Comparison of ENCODE assay signal across 9 mouse cellular contexts in genomic region chr5:65823601-65824133, GRCm38 (mm10). TPM values are rescaled to one million over a fixed set of nuclear protein-coding genes. Genes with fewer than 3 reads are reported as not detected.
A peak's percentile ranks its signal among the peaks of the same experiment; 100 is the strongest.
DNase-seq lines count a peak whose midpoint lies in the region; ATAC-seq and TF ChIP-seq lines count a peak whose summit lies in the region.
"Had no signal": no experiment of that assay in that cellular context is flagged by ENCODE, and none has a peak within 500 bp of the region (broad histone marks: within the 10 kb centered on the region; RNA-seq: fewer than 3 reads in every experiment).

No protein-coding gene starts in this region.

- 74% methylated on average over 5 of the region's 5 CpGs for WGBS in hindbrain, postnatal 0 days
- WGBS in hindbrain, embryonic 10.5 days, result 75% methylated on average over 5 of the region's 5 CpGs
- 69% methylated on average over 5 of the region's 5 CpGs for WGBS in midbrain, embryonic 16.5 days

- no peaks in the 10 kb centered on the region for H3K27me3 ChIP-seq in hindbrain, postnatal 0 days (ENCODE audit: insufficient read depth, low read length)
- H3K27me3 ChIP-seq in hindbrain, embryonic 10.5 days (ENCODE audit: insufficient read depth, poor library complexity, severe bottlenecking), result no peaks in the 10 kb centered on the region
- no peaks in the 10 kb centered on the region for H3K27me3 ChIP-seq in midbrain, embryonic 16.5 days (ENCODE audit: control insufficient read depth, insufficient read depth, low read depth, low read length)
- H3K27me3 ChIP-seq: midbrain, embryonic 12.5 days had no signal

- intact Hi-C loops in left cerebral cortex, postnatal 14 days (cut with DNase I), result loop anchor here (2.0 kb wide), 1 partner anchor 113 kb away; no protein-coding TSS in a partner anchor

- H3K9ac ChIP-seq in hindbrain, postnatal 0 days (replicated peaks; ENCODE audit: low read length), result no peak overlapping the region
- no peak overlapping the region for H3K9ac ChIP-seq in midbrain, embryonic 16.5 days (ENCODE audit: low read depth, low read length)
- H3K9ac ChIP-seq: midbrain, embryonic 12.5 days had no signal

- no peak overlapping the region for H3K27ac ChIP-seq in hindbrain, postnatal 0 days
- H3K27ac ChIP-seq in hindbrain, embryonic 10.5 days, result no peak overlapping the region
- no peak overlapping the region for H3K27ac ChIP-seq in midbrain, embryonic 16.5 days (ENCODE audit: low read length)
- H3K27ac ChIP-seq: midbrain, embryonic 12.5 days had no signal

- no peaks in the 10 kb centered on the region for H3K4me1 ChIP-seq in hindbrain, postnatal 0 days (ENCODE audit: insufficient read depth, low read length)
- H3K4me1 ChIP-seq in hindbrain, embryonic 10.5 days (replicated peaks), result no peaks in the 10 kb centered on the region
- H3K4me1 ChIP-seq in midbrain, embryonic 16.5 days (ENCODE audit: control insufficient read depth, insufficient read depth, low read length), result no peaks in the 10 kb centered on the region
- H3K4me1 ChIP-seq: midbrain, embryonic 12.5 days had no signal

- ATAC-seq in hindbrain, postnatal 0 days, result no peak
- ATAC-seq in CD4-positive, CD25-positive, alpha-beta regulatory T cell, adult 4 months, result peak; percentile 70
- peak; percentile 73 for ATAC-seq in erythroid progenitor cell, adult 5-6 weeks (replicated peaks; ENCODE audit: low FRiP score, poor library complexity, severe bottlenecking)
- no peak for ATAC-seq in midbrain, embryonic 16.5 days

- no peaks in the 10 kb centered on the region for H3K9me3 ChIP-seq in hindbrain, postnatal 0 days (ENCODE audit: low read length)
- H3K9me3 ChIP-seq in hindbrain, embryonic 10.5 days, result no peaks in the 10 kb centered on the region
- no peaks in the 10 kb centered on the region for H3K9me3 ChIP-seq in midbrain, embryonic 16.5 days (replicated peaks; ENCODE audit: control insufficient read depth, low read length, poor library complexity, severe bottlenecking)
- H3K9me3 ChIP-seq: midbrain, embryonic 12.5 days had no signal

- peak; percentile 65 for DNase-seq in hindbrain, postnatal 0 days (ENCODE audit: low spot score)
- DNase-seq in hindbrain, embryonic 10.5 days (ENCODE audit: low spot score), result no peak
- DNase-seq in WW6 (ENCODE audit: low read depth, low spot score), result peak; percentile 18
- DNase-seq in left cerebral cortex, postnatal 14 days (ENCODE audit: low spot score in 2 of 2), result peak; percentile 20 to 42
- peak; percentile 17 to 68 for DNase-seq in spleen, postnatal 10 days (ENCODE audit: low spot score in 2 of 2)

- peak; percentile 82 for TF ChIP-seq CTCF in hindbrain, postnatal 0 days (IDR thresholded peaks at IDR 0.05; ENCODE audit: low read depth)

- H3K36me3 ChIP-seq in hindbrain, postnatal 0 days (ENCODE audit: insufficient read depth, low read length), result peaks cover 23% of the 10 kb centered on the region
- peaks cover 92% of the 10 kb centered on the region for H3K36me3 ChIP-seq in hindbrain, embryonic 10.5 days
- peaks cover 28% of the 10 kb centered on the region for H3K36me3 ChIP-seq in midbrain, embryonic 16.5 days (ENCODE audit: control insufficient read depth, insufficient read depth, low read length)

- no peak overlapping the region for H3K4me2 ChIP-seq in hindbrain, postnatal 0 days (ENCODE audit: low read depth, low read length)
- H3K4me2 ChIP-seq in midbrain, embryonic 16.5 days (ENCODE audit: low read length), result no peak overlapping the region
- H3K4me2 ChIP-seq: midbrain, embryonic 12.5 days had no signal

- H3K4me3 ChIP-seq in hindbrain, postnatal 0 days (ENCODE audit: low read length), result no peak overlapping the region
- H3K4me3 ChIP-seq in hindbrain, embryonic 10.5 days, result no peak overlapping the region
- no peak overlapping the region for H3K4me3 ChIP-seq in midbrain, embryonic 16.5 days (ENCODE audit: low read depth, low read length)
- H3K4me3 ChIP-seq: midbrain, embryonic 12.5 days had no signal

RNA-seq across cellular contexts. Expression of gene Rhoh, which starts 37.3 kb away (rescaled TPM):
- total RNA-seq in hindbrain, postnatal 0 days (2014; rRNA removed), result 0.22 and 0.42 TPM in 2 replicates
- 0.39 and 0.45 TPM in 2 replicates for polyA plus RNA-seq in hindbrain, postnatal 0 days (2015; fragmentation: Nextera tagmentation; extraction: Ambion mirVana)
- 0.44 and 0.52 TPM in 2 replicates for polyA plus RNA-seq in hindbrain, embryonic 10.5 days (2016; fragmentation: Nextera tagmentation; extraction: Ambion mirVana)
- 100 to 1,000 TPM; 342 to 463 TPM for polyA plus RNA-seq in CD4-positive, CD25-positive, alpha-beta regulatory T cell, adult 4 months (2017; shearing (Covaris generic))
- total RNA-seq in erythroid progenitor cell, adult 5-6 weeks (2015; ENCODE audit: low replicate concordance), result 4.3 and 12.2 TPM in 2 replicates
- 6.4 and 22.1 TPM in 2 replicates for total RNA-seq in erythroid progenitor cell, adult 5-6 weeks (2017; ENCODE audit: low replicate concordance)
- under 1 TPM; 0.83 to 0.87 TPM for total RNA-seq in left cerebral cortex, postnatal 14 days (2021)
- 0.34 and 0.73 TPM in 2 replicates for polyA plus RNA-seq in midbrain, embryonic 16.5 days (2015; fragmentation: Nextera tagmentation; extraction: Ambion mirVana)

Comparison
In these comparisons a context has a peak if more than half of its experiments do, and no peak if none do; other contexts are left out.
1. ATAC-seq: peak in CD4-positive, CD25-positive, alpha-beta regulatory T cell, adult 4 months (single experiment) and erythroid progenitor cell, adult 5-6 weeks (single experiment); none in hindbrain, postnatal 0 days (single experiment) and midbrain, embryonic 16.5 days (single experiment).
2. RNA of gene Rhoh, which starts 37.3 kb away (polyA plus RNA-seq): 342 to 463 TPM in CD4-positive, CD25-positive, alpha-beta regulatory T cell, adult 4 months; 0.44 to 0.52 TPM in hindbrain, embryonic 10.5 days, 0.39 to 0.45 TPM in hindbrain, postnatal 0 days and 0.34 to 0.73 TPM in midbrain, embryonic 16.5 days; every median in the first group is over 100 times any median in the second.